Mouse (Mus musculus) heart, postnatal 25 days (tissue): ENCODE measurements around the gene Ccr1. TPM values are rescaled to one million over a fixed set of nuclear protein-coding genes. Genes with fewer than 3 reads are reported as not detected.

ENCODE experiments used
- DNase-seq: peaks from one replicate; pipeline ENCODE4 v3.0.0; 2022; ENCODE audit warnings: low spot score
- intact Hi-C: fragments of 180-260 bp; cut with DNase I; formaldehyde crosslinking; loops from one replicate; pipeline ENCODE4 v1.15.1; 2025
- total RNA-seq, 2 experiments: library from RNA; stranded (reverse); gene quantifications; 2 replicates each; pipeline ENCODE4 v1.2.3; 2021

Gene Ccr1
- total RNA-seq, 2 experiments from 2014 or later: 1.1 to 1.3 TPM

- intact Hi-C loops: no loop called here
- DNase-seq: no peak
These were observed 10.5 kb downstream of the Ccr1 start for GRCm38 (mm10) chr9:123957911-123958413.

GRCm38 (mm10) chr9:123956892-123957291, 11.6 kb downstream of the Ccr1 start:
- intact Hi-C loops: no loop called here
- no peak for DNase-seq

GRCm38 (mm10) chr9:123953551-123953950, 14.9 kb downstream of the Ccr1 start:
- intact Hi-C loops: no loop called here
- no peak for DNase-seq

- intact Hi-C loops: no loop called here
- DNase-seq: no peak
These were observed 17.3 kb downstream of the Ccr1 start for GRCm38 (mm10) chr9:123951176-123951575.

- DNase-seq: no peak
- intact Hi-C loops: no loop called here
These were observed 19.1 kb downstream of the Ccr1 start for GRCm38 (mm10) chr9:123949432-123949831.

- intact Hi-C loops: no loop called here
- DNase-seq: no peak
These were observed 20.7 kb downstream of the Ccr1 start for GRCm38 (mm10) chr9:123947815-123948214.

- intact Hi-C loops: no loop called here
- DNase-seq: no peak
These were observed 26.5 kb downstream of the Ccr1 start for GRCm38 (mm10) chr9:123942025-123942424.

- intact Hi-C loops: no loop called here
- DNase-seq: no peak
These were observed 27.2 kb downstream of the Ccr1 start for GRCm38 (mm10) chr9:123941316-123941715.

- intact Hi-C loops: no loop called here
- DNase-seq: no peak
These were observed 27.9 kb downstream of the Ccr1 start for GRCm38 (mm10) chr9:123940628-123941027.

GRCm38 (mm10) chr9:123940168-123940567, 28.3 kb downstream of the Ccr1 start:
- intact Hi-C loops: no loop called here
- DNase-seq: no peak

GRCm38 (mm10) chr9:123937989-123938388, 30.5 kb downstream of the Ccr1 start:
- intact Hi-C loops: no loop called here

GRCm38 (mm10) chr9:123936604-123937280, 31.8 kb downstream of the Ccr1 start:
- intact Hi-C loops: no loop called here
- no peak for DNase-seq

More at GRCm38 (mm10) chr9:123937989-123938388, 30.5 kb downstream of the Ccr1 start:
- no peak for DNase-seq

- intact Hi-C loops: no loop called here
- no peak for DNase-seq
These were observed 32.7 kb downstream of the Ccr1 start for GRCm38 (mm10) chr9:123935776-123936175.

GRCm38 (mm10) chr9:123935346-123935745, 33.1 kb downstream of the Ccr1 start:
- intact Hi-C loops: no loop called here
- no peak for DNase-seq

- DNase-seq: no peak
- intact Hi-C loops: no loop called here
These were observed 34.6 kb downstream of the Ccr1 start for GRCm38 (mm10) chr9:123933716-123934445.

- no peak for DNase-seq
- intact Hi-C loops: no loop called here
These were observed 35.4 kb downstream of the Ccr1 start for GRCm38 (mm10) chr9:123932911-123933675.

GRCm38 (mm10) chr9:123931761-123932700, 36.5 kb downstream of the Ccr1 start:
- intact Hi-C loops: no loop called here
- DNase-seq: no peak

GRCm38 (mm10) chr9:123930926-123931325, 37.6 kb downstream of the Ccr1 start:
- intact Hi-C loops: no loop called here
- DNase-seq: no peak

- intact Hi-C loops: no loop called here
- DNase-seq: no peak
These were observed 38.0 kb downstream of the Ccr1 start for GRCm38 (mm10) chr9:123930476-123930875.

- DNase-seq: no peak
- intact Hi-C loops: no loop called here
These were observed 38.6 kb downstream of the Ccr1 start for GRCm38 (mm10) chr9:123929936-123930335.
